Mouse (Mus musculus): Measurements from ENCODE around the gene 4932438H23Rik.

4932438H23Rik gene

GRCm38 (mm10) chr16:91095022-91095421 is at the start of gene 4932438H23Rik:
TSS of gene 4932438H23Rik (minus strand) at chr16:91095122.
- DNase-seq (ENCODE audit: low spot score in 2 of 2), result no peak

GRCm38 (mm10) chr16:91140991-91141630 is 46.2 kb upstream of the 4932438H23Rik start:
- no peak for DNase-seq (ENCODE audit: low spot score in 2 of 2)

- DNase-seq (ENCODE audit: low spot score in 2 of 2), result no peak
Observed at GRCm38 (mm10) chr16:91140457-91140856, 45.5 kb upstream of the 4932438H23Rik start.

GRCm38 (mm10) chr16:91140056-91140455 is 45.1 kb upstream of the 4932438H23Rik start:
- no peak for DNase-seq (ENCODE audit: low spot score in 2 of 2)

GRCm38 (mm10) chr16:91139481-91139880 is 44.6 kb upstream of the 4932438H23Rik start:
- DNase-seq (ENCODE audit: low spot score in 2 of 2), result no peak

- DNase-seq (ENCODE audit: low spot score in 2 of 2), result no peak
Observed at GRCm38 (mm10) chr16:91138736-91139135, 43.8 kb upstream of the 4932438H23Rik start.

GRCm38 (mm10) chr16:91138151-91138550 is 43.2 kb upstream of the 4932438H23Rik start:
- no peak for DNase-seq (ENCODE audit: low spot score in 2 of 2)

GRCm38 (mm10) chr16:91136607-91137006 is 41.7 kb upstream of the 4932438H23Rik start:
- no peak for DNase-seq (ENCODE audit: low spot score in 2 of 2)

- DNase-seq (ENCODE audit: low spot score in 2 of 2), result no peak
Observed at GRCm38 (mm10) chr16:91129916-91130315, 35.0 kb upstream of the 4932438H23Rik start.

GRCm38 (mm10) chr16:91128431-91128830 is 33.5 kb upstream of the 4932438H23Rik start:
- DNase-seq (ENCODE audit: low spot score in 2 of 2), result no peak

- DNase-seq (ENCODE audit: low spot score in 2 of 2), result no peak
Observed at GRCm38 (mm10) chr16:91126734-91127524, 32.0 kb upstream of the 4932438H23Rik start.

- DNase-seq (ENCODE audit: low spot score in 2 of 2), result no peak
Observed at GRCm38 (mm10) chr16:91124256-91124655, 29.3 kb upstream of the 4932438H23Rik start.

- no peak for DNase-seq (ENCODE audit: low spot score in 2 of 2)
Observed at GRCm38 (mm10) chr16:91123821-91124220, 28.9 kb upstream of the 4932438H23Rik start.

- no peak for DNase-seq (ENCODE audit: low spot score in 2 of 2)
Observed at GRCm38 (mm10) chr16:91119879-91120278, 25.0 kb upstream of the 4932438H23Rik start.

GRCm38 (mm10) chr16:91116696-91117095 is 21.8 kb upstream of the 4932438H23Rik start:
- DNase-seq (ENCODE audit: low spot score in 2 of 2), result no peak

GRCm38 (mm10) chr16:91116006-91116405 is 21.1 kb upstream of the 4932438H23Rik start:
- DNase-seq (ENCODE audit: low spot score in 2 of 2), result no peak

- peak in 1 of 2 experiments; percentile 6 for DNase-seq (ENCODE audit: low spot score in 2 of 2)
Observed at GRCm38 (mm10) chr16:91110999-91111535, 16.1 kb upstream of the 4932438H23Rik start.

GRCm38 (mm10) chr16:91107608-91108007 is 12.7 kb upstream of the 4932438H23Rik start:
- no peak for DNase-seq (ENCODE audit: low spot score in 2 of 2)

- no peak for DNase-seq (ENCODE audit: low spot score in 2 of 2)
Observed at GRCm38 (mm10) chr16:91105481-91106051, 10.6 kb upstream of the 4932438H23Rik start.

- no peak for DNase-seq (ENCODE audit: low spot score in 2 of 2)
Observed at GRCm38 (mm10) chr16:91104821-91105480, 10.0 kb upstream of the 4932438H23Rik start.

GRCm38 (mm10) chr16:91103386-91103785 is 8.5 kb upstream of the 4932438H23Rik start:
- peak; percentile 59 to 72 for DNase-seq (ENCODE audit: low spot score in 2 of 2)

GRCm38 (mm10) chr16:91100484-91100883 is 5.6 kb upstream of the 4932438H23Rik start:
- DNase-seq (ENCODE audit: low spot score in 2 of 2), result no peak

All from thymus, postnatal 10 days (tissue).